Mouse (Mus musculus): ENCODE results near the gene Cyp27b1.

GRCm38 (mm10) chr10:127042468-127043115, 5.5 kb upstream of the Cyp27b1 start:
- TF ChIP-seq POLR2A (IDR thresholded peaks at IDR 0.05; ENCODE audit: control insufficient read depth, extremely low read depth, insufficient read depth, low read length, poor library complexity) (no peak), CTCF (IDR thresholded peaks at IDR 0.05; ENCODE audit: borderline replicate concordance, control insufficient read depth, extremely low read depth, insufficient read depth, low read length, poor library complexity) (no peak)

Data from thymus, adult 2 months (tissue).